Mouse (Mus musculus) cerebellum, adult 9-11 months (tissue): Measurements from ENCODE around the gene Mdm2.
"Not testable (repeated sequence)": the region's sequence is repeated elsewhere in the genome, so short reads cannot be mapped to it uniquely, and the experiment has no call there.

Experiments
- DNase-seq: peaks from one replicate; pipeline ENCODE4 v3.0.0; 2022

The Mdm2 gene

DNA sequence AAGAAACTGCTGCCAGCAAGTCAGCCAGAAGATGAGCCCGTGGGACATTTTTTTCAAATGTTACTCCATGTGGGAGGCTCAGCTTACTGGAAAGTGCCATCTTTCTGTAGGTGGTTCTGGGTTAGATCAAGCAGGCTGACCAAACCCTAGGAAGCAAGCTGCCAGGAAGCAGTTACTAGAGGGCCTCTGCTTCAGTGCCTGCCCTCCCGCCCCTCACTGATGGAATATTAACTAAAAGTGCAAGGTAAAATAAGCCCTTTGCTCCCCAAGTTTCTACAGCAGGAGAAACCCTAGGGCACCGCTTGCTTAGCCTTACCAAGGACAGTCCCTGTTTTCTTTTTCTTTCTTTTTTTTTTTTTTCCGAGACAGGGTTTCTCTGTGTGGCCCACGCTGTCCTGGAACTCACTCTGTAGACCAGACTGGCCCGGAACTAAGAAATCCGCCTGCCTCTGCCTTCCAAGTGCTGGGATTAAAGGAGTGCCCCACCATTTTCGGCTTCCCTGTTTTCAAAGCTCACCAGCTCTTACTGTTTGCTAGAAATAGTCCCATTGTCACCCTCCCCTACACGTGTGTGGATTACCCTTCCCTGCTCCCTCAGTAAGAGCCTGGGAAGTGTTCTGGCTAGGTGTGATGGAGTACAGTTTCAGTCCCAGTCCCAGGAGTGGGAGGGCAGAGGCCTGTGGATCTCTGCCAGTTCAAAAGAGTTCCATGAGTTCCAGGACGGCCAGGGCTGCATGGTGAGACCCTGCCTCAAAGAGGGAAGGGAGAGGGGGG, 37.9 kb upstream of the Mdm2 start:
- no peak for DNase-seq

DNA sequence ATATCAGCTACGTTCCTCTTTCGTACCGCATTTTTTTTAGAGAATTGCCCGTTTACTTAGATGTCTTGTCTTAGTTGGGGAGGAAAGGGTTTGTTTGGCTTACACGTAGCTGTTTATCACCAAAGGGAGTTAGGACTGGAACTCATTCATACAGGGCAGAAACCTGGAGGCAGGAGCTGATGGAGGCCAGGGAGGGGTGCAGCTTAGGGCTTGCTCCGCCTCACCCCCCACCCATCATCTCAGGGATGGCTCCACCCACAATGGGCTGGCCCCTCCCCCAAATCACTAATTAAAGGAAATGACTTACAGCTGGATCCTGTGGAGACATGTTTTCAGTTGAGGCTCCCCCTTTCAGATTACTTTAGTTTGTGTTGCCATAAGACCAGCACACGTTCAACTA, 37.2 kb upstream of the Mdm2 start:
- no peak for DNase-seq

DNA sequence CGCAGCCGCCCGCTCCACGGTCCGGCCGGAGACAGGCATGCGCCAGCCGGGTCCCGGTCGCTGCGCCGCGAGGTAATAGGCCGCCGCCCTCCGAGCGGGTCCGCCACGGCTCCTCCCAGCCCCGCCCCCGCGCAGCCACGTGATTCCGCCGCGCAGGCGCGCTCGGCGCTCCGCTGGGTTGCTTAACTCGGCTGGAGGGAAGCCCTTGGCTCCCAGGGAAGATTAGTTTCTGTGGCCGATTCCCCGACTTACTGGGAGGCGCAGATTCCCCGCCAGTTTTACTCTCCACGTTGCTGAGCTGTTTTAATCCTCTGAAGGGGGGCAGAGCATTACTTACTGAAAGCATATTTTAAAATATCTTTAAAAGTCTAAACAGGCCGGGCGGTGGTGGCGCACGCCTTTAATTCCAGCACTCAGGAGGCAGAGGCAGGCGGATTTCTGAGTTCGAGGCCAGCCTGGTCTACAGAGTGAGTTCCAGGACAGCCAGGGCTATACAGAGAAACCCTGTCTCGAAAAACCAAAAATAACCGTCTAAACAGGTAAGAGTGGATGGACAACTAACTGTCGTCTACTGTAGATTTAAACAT, 35.8 kb upstream of the Mdm2 start, which contains the start of gene Slc35e3:
Gene Slc35e3 (minus strand): TSS at position 69 of the 587 bp plus-strand sequence.
- peak; percentile 95 for DNase-seq

DNA sequence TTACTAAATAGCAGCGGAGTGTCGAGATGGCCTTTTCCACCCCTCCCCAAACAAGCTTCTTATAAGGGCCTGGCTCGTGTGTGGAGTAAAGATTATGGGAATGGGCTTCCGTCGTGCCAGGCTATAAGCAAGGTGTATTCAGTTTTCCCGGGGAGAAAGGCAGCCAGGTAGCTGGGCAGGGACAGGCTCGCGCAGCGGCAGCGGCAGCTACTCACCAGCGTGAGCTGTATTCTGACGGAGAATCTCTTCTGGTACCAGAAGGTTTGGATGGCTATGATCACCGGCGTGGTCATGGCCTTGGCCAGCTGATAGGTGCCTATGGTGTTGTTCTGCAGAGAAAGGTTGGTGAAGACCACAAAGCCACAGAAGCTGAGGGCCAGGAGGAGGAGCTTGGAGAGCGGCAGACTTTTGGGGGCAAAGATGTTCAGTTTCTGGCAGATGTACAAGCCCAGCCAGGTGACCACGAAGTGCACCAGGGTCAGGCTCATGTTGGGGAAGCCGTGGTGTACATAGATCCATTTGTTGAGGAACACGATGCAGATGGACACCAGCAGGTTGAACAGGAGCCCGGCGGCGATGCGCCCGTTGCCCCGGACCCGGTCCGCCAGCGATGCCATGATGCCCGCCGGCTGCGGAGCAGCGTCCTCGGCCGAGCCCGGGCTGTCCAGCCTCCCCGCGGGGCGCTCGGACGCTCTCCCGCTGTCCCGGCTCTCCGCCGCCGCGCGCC, 35.2 kb upstream of the Mdm2 start:
- DNase-seq: peak; percentile 42

DNA sequence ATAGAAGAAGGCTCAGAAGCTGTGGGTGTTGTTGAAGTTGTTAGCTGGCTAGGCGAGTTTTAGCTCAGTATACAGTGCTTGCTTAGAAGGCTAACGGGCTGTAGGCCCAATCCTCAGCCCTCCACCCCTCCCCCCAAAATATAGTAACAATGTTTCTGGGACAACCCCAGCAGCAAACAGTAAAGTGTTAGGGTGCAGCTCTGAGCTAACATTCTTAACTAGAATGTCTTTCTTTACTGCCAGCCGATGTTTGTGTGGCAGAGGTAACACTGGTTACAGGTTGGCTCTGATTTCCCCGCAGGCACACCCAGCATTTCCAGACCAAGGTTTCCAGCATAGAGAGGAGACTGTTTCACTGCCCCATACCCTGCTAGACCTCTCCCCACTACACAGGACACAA, 33.4 kb upstream of the Mdm2 start:
- DNase-seq: no peak

DNA sequence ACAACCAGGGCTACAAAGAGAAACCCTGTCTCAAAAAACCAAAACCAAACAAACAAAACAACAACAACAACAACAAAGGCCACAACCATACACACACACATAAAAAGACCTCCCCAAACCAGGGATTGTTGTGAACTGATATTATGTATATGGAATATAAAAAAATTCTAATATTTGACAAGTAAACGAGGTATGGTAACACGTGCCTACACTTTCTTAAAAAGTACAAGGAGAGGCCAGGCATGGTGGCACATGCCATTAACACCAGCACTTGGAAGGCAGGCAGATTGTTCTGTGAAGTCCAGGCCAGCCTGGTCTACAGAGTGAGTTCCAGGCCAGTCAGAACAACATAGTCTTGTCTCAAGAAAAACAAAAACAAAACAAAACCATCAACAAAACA, 32.6 kb upstream of the Mdm2 start:
- DNase-seq: no peak

DNA sequence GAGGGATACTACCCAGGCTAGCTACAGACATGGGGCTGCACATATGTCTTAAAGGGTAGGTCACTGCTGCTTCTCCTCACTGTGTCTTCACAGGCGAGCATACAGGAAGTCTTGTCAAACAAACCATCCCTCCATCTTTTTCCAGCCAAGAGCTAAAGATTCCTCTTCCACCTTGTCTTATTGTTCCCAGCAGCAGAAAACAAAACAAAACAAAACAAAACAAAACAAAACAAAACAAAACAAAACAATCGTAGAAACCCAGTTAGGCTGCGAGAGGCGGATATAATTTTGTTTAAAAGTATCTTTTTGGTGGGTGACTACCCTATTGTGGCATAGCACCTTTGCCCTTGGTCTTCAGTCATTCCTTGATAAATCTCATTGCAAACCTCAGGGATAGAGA, 32.1 kb upstream of the Mdm2 start:
- DNase-seq: no peak

DNA sequence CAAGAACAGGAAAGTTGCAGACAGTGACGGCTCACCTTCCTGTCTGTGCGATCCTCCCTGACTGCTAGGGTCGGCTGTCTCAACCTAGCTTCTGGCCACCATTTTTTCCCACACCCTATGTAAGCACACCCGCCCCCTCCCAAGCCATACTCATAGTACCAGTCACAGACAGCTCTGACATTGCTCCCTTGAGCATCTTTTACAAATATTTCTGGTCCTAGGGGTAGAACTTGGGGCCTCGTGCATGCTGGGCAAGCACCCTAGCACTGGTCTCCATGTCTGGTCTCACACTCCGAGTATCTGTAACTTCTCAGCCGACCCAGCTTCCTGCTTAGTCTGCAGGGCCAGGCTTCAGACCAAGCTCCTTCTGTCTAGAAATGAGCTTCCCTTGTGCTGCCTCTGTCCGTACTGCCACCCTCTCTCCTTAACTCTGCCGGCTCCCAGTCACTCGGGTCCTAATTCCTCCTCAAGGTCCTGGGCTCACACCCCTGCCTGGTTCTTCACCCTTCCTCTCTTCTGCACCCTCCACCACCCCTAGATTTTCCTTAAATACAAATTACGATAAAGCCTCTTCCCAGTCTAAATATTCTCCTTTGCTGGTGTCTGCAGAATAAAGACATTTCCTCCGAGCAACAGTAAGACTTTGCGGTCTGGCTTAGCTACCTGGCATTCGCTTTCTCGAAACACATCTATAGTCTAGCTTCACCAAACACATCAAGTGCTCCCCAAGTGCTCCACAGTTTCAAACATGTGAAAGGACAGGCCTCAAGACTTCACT, 31.3 kb upstream of the Mdm2 start:
- DNase-seq: no peak

DNA sequence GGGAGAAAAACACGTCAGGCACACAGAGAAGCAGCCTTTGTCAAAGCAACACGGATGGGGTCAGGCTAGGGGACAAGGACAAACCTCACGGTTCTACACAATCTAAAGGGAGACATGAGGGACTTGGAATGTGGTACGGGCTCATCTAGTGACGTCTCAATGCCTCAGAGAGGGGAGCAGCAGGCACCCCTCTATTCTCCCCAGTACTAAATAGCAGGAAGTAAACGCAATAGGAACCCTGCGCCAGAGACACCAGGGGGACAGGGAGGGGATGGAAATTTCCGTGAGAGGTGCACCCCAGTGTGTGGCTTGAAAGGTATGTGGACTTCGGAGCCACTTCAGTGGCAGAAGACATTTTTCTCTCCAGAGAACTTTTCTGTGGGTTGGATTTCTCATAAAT, 30.4 kb upstream of the Mdm2 start:
- DNase-seq: no peak

DNA sequence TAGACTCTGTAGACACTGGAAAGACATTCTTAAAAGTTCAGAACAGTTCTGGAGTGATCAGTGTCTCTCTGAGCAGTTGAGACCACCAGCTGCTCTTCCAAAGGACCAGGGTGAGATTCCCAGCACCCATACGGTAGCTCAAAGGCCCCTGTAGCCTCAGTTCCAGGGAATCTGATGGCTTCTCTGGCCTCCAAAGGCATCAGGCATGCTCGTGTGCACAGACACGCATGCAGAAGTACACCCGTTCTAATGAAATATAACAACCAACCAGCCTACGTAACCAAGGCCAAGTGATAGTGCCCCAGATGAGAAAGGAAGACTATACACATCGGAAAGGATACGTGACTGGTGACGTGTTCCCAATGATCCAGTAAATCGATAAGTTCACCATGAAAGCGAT, 29.6 kb upstream of the Mdm2 start:
- DNase-seq: no peak

DNA sequence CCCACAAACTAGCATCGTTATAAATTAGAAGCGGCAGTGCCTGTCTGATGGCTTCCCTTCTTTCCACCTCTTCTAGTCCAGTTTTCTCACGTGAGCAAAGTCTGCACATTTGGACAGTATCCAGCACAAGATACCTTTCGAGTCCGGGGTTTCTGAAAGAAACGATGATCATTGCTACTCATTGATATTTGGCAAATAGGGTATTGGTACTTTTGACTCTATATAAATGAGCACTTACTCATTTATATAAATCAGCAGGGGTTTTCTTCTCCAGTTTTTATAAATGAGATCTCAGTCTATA, 29.0 kb upstream of the Mdm2 start:
- DNase-seq: no peak

DNA sequence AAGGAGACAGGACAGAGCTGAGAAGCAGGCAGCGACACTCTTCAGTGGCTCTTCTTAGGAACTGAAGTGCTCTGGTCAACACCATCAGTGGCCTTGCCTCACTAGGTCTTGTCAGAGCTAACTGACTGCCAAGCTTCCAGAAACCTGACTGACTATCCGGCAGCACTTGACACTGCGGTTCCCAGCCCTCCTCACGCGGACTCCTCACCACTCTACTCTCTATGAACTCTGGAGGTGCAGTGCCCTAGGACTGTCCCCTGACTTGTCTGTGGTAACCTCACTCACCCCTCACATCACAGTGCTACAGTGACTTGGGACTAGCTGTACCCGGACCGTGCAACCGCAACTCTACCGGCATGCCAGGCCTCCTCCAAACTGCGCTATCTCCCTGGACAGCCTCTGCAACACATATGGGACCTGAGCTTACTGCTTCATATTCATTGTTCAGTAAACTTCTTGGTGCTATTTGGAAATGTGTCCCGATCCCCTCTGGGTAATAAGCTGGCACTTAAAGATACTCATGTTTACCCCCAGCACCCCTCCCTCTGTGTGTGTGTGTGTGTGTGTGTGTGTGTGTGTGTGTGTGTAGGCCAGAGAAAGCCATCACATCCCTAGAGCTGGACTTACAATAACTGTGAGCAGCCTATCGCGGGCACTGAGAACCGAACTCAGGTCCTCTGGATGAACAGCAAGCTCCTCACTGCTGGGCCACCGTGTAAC, 28.5 kb upstream of the Mdm2 start:
- DNase-seq: no peak

DNA sequence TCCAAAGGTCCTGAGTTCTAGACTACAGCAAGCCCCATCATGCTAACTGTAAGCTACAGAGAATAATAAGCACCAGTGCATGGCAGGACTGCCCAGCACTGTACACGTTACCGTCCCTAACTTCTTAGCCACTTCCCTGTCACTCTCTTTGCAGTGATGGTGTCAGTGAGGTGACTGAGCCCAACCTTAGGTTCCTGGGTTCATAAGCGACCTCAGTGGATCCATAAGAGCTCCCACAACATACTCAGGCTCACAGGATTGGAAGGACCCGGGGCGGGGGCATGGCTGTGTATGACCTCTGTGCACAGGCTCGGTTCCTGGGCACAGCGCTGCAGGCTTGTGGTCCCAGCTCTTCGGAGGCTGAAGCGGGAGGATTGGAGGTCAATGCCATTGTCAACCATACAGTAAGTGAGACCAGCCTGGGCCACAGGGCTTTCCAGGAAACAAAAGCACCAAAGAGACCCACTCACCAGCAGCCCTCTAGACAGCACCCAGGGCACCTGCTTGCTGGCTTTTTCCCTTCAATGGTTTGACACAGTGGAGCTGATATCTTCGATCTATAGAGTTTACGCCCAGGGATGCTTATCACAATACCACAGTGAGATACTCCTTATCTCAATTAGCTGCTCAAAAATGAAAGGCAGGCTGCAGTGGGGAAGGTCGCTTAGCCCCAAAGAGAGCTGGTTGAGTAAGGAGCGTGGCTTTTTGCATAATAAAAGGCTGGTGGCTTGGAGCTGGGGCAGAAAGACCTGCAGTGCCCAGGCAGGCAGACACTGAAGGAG, 27.8 kb upstream of the Mdm2 start:
- DNase-seq: no peak

DNA sequence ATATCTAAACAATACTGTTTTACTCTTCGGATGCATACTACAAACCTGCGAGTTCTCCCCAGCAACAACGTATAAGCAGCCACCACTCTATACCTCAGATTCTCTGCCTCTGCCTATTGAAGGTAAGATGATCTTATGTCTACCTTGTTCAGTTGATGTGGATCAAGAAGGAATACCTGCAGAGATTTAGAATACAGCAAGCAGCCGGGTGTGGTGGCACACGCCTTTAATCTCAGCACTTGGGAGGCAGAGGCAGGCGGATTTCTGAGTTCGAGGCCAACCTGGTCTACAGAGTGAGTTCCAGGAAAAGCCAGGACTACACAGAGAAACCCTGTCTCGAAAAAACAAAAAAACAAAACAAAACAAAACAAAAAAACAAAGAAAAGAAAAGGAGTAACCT, 26.9 kb upstream of the Mdm2 start:
- not testable (repeated sequence) for DNase-seq

DNA sequence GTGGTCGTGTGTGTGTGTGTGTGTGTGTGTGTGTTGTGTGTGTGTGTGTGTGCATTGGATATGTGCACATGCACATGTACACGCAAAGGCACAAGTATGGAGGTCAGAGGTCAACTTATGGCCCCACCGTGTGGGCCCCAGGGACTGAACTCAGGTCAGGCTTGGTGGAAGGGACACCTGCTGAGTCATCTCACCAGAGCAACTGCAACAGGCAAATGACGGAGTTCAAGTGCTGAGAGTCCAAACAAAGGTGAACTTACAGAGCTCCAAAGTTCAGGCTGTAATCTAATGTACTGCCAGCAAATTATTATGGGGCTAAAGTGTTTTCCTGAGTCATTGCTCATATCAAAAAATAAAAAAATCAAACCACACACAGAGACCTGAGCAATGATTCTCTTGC, 26.5 kb upstream of the Mdm2 start:
- DNase-seq: no peak

DNA sequence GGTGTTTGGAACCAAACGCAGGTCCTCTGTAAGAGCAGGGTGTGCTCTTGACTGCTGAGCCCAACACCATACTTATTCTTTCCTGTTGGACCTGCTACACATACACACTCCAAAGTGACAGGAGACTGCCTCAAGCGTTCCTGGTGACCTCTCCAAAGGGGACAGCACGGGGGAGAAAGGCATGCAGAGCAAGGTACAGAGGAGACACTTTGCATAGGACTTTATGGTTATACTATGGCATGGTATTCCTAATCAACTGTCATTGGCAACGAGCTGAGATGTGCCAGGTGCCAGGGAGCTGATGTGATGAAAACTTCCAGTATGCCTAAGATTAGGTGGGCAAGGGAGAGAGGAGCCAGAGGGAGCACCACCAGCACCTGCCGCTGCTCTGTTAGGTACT, 26.0 kb upstream of the Mdm2 start:
- no peak for DNase-seq

DNA sequence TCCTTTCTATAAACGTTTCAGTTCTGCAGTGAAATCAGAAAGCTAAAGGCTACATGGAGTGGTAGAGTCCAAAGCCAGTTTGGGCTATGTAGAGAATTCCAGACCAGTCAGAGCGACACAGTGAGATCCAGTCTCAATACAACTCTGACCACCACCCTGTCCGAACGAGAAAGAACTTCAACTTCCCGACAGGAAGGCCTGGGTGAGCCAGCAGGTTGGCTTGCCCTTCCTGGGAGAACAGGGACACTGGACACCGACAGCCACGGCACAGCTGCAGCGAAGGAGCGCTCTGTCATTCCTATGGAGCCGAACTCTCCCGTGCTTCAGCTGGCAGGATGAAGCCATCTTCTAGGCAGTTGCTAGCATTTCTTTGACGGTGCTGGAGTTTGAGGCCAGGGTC, 24.8 kb upstream of the Mdm2 start:
- not testable (repeated sequence) for DNase-seq

DNA sequence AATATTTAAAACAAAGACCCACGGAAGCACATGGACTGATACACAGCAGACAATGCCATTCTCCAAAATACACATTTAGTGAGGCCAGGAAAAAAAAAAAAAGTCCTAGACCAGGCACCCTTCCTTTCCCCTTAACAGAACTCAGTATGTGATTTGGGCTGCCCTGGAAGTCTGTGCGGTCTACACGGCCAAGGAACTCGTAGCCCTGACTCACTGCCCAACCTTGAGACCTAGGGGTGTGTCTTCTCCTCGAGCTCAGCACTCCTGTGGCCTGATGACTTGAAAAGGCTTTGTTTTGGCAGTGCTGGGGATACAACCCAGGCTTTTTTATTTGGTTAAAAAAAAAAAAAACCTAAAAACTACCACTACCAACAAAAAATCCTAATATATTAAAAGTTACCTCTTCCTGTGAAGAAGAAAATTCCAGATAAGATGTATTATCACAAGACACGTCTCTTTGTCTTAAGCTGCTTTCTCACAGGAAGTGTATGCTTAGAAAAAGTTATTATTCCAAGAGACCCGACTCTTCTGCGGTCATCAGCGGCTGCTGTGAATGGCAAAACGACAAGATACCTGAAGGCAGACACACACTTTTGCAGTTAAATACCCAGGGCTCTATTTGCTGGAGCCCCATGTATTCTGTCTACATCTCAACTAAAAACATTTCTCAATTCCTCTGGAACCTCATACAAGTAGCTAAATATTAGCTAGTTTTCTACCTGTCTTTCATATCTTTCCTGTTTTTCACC, 23.7 kb upstream of the Mdm2 start:
- DNase-seq: not testable (repeated sequence)

DNA sequence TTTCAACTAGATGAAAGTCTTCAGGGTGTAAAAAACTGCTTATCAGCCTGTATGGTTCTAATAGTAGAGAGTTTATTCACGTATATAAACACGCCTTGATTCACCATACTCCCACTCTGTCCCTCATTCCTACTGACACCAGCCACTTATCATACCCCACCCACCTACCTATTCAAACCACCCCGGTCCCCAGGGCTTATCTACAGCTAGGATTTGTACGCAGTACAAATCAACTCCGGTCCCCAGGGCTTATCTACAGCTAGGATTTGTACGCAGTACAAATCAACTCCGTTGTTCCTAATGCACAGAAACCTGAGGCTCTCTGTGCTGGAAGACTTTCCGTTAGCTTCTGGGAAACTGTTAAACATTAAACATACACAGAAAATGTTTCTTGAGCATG, 23.1 kb upstream of the Mdm2 start:
- DNase-seq: not testable (repeated sequence)

DNA sequence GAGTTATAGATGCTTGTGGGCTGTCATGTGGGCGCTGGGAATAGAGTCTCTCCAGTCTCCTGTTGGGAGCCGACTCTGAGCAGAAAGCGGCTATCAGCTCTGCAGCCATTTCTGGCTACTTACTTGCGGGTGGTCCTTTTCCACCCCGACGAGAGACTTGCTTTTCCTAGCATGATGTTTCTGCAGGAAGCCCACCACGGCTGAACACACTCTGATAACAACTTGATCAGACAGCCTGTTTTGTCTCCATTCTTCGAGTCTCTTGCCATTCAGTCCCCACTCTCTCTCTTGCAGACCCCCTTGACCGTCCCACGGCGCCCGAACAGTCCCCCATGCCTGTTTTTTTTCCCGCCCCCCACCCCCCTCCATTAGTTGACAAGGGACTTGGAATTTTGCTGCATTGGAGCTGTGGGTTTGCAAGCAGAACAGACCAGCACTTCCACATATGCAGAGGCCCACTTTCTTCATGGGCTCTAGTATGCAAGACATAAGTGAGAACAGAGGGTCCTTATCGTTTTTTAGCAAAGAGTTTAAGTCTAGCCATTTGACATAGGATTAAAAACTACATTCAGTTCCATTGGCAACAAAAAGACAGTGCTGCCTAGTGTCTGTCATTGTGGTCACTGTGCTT, 22.5 kb upstream of the Mdm2 start:
- no peak for DNase-seq

DNA sequence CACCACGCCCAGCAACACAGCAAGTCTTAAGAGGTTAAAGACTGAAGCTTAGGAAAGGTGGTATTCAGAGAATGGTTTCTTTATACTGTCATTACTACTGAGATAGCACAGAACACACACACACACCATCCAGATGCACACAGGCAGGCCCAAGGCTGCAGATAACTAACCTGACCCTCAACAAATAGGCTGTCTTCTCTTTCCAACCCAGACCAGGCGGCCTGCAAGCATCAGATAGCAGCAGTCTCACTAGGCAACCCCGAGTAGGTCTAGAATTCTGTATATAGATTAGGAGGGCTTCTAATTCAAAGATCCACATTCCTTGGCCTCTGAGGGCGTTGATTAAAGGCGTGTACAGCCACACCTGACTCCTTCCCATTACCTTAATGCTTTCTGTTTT, 21.6 kb upstream of the Mdm2 start:
- DNase-seq: no peak
